Mouse (Mus musculus) embryonic facial prominence, embryonic 11.5 days (tissue): Measurements from ENCODE around the gene Dnajb6. TPM values are rescaled to one million over a fixed set of nuclear protein-coding genes. Genes with fewer than 3 reads are reported as not detected.
"Not testable (repeated sequence)": the region's sequence is repeated elsewhere in the genome, so short reads cannot be mapped to it uniquely, and the experiment has no call there.

Experiments
- ATAC-seq: fragments of 200-750 bp; cut with Nextera tagmentation; replicated peaks from 2 replicates; pipeline ENCODE4 v1.8.0; 2017; ENCODE audit warnings: low read depth; ENCODE audit not compliant: insufficient number of reproducible peaks, low FRiP score, low TSS enrichment
- DNase-seq: peaks from one replicate; pipeline ENCODE4 v3.0.0-alpha.2; 2015; ENCODE audit warnings: low spot score
- H3K27ac ChIP-seq: fragments of 300-500 bp; sonication (generic); replicated peaks from 2 replicates; pipeline ENCODE4 v1.5.1; 2014; ENCODE audit warnings: mild to moderate bottlenecking, low read depth, low read length, control low read depth
- H3K27me3 ChIP-seq: fragments of 300-500 bp; sonication (generic); 2 replicates; pipeline ENCODE4 v1.6.1; 2014; ENCODE audit warnings: mild to moderate bottlenecking, low read length, moderate library complexity, mixed read lengths; ENCODE audit not compliant: control insufficient read depth, insufficient read depth
- H3K36me3 ChIP-seq: fragments of 300-500 bp; sonication (generic); replicated peaks from 2 replicates; pipeline ENCODE4 v1.6.1; 2014; ENCODE audit warnings: low read depth, mild to moderate bottlenecking, low read length, moderate library complexity, mixed read lengths; ENCODE audit not compliant: control insufficient read depth, insufficient read depth
- H3K4me1 ChIP-seq: fragments of 300-500 bp; sonication (generic); 2 replicates; pipeline ENCODE4 v1.6.1; 2014; ENCODE audit warnings: low read length, mixed read lengths; ENCODE audit not compliant: control insufficient read depth, insufficient read depth
- H3K4me2 ChIP-seq: fragments of 300-500 bp; sonication (generic); 2 replicates; pipeline ENCODE4 v1.6.1; 2014; ENCODE audit warnings: low read depth, mild to moderate bottlenecking, control low read depth, low read length, moderate library complexity
- H3K4me3 ChIP-seq: fragments of 300-500 bp; sonication (generic); 2 replicates; pipeline ENCODE4 v1.5.1; 2014; ENCODE audit warnings: low read depth, low read length, control low read depth
- H3K9ac ChIP-seq: fragments of 300-500 bp; sonication (generic); replicated peaks from 2 replicates; pipeline ENCODE4 v1.6.1; 2014; ENCODE audit warnings: mild to moderate bottlenecking, control low read depth, low read length
- H3K9me3 ChIP-seq: fragments of 300-500 bp; sonication (generic); replicated peaks from 2 replicates; pipeline ENCODE4 v1.6.1; 2016; ENCODE audit warnings: mild to moderate bottlenecking, low read length, inconsistent platforms, mixed read lengths; ENCODE audit not compliant: control insufficient read depth
- WGBS: fragments of 180-500 bp; shearing (Covaris S2); extraction: QIAGEN DNeasy Blood & Tissue Kit; methylation state at CpG from one replicate; pipeline ENCODE4 v1.1.7; 2014; 5-methylcytosine and 5-hydroxymethylcytosine counted together
- polyA plus RNA-seq: library from polyadenylated mRNA; unstranded; fragments of >200 nt; fragmentation: Nextera tagmentation; extraction: Ambion mirVana; gene quantifications from 2 replicates; pipeline ENCODE4 v1.2.1, GENCODE M21; 2014

Dnajb6 gene
- polyA plus RNA-seq, 1 experiment from 2014 or later, result 236 TPM

DNA sequence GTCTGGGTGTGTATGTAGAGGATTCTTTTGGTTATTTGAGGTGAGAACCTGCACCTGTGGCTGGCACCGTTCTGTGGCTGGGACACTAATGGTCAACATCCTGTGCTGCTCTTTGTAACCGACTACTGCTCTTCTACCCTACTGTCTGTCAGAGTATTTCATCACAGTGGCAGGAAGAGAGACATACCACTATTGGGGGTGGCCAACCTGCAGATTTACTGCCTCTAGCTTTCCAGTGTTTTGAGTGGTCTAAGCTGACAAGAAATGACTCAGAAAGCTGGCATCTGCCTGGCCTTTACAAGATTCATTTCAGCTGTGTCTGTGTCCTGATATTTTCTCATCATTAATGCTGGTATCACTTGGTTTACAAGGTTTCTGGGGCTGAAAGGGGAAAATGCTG, 36.5 kb downstream of the Dnajb6 start:
- DNase-seq (no peak), ATAC-seq (no peak)
- no peak overlapping the region for H3K27ac ChIP-seq
- H3K27me3 ChIP-seq, result no peaks in the 10 kb centered on the region
- no peak overlapping the region for H3K4me2 ChIP-seq
- H3K4me1 ChIP-seq, result no peaks in the 10 kb centered on the region
- no peaks in the 10 kb centered on the region; the same call in 1 of the 2 replicates for H3K36me3 ChIP-seq
- H3K4me3 ChIP-seq, result no peak overlapping the region
- H3K9me3 ChIP-seq, result no peaks in the 10 kb centered on the region
- WGBS, result 89% methylated on average over 2 of the region's 2 CpGs
- no peak overlapping the region for H3K9ac ChIP-seq

- Histone ChIP-seq H3K36me3 (no peaks in the 10 kb centered on the region; the same call in 1 of the 2 replicates), H3K9ac (no peak overlapping the region), H3K9me3 (no peaks in the 10 kb centered on the region), H3K4me1 (no peaks in the 10 kb centered on the region), H3K4me3 (no peak overlapping the region), H3K27ac (no peak overlapping the region), H3K27me3 (no peaks in the 10 kb centered on the region), H3K4me2 (no peak overlapping the region)
- peak; percentile 5 for DNase-seq
- no peak for ATAC-seq
- 85% methylated on average over 4 of the region's 4 CpGs for WGBS
Observed at GRCm38 (mm10) chr5:29772651-29773330, 37.3 kb downstream of the Dnajb6 start.

DNA sequence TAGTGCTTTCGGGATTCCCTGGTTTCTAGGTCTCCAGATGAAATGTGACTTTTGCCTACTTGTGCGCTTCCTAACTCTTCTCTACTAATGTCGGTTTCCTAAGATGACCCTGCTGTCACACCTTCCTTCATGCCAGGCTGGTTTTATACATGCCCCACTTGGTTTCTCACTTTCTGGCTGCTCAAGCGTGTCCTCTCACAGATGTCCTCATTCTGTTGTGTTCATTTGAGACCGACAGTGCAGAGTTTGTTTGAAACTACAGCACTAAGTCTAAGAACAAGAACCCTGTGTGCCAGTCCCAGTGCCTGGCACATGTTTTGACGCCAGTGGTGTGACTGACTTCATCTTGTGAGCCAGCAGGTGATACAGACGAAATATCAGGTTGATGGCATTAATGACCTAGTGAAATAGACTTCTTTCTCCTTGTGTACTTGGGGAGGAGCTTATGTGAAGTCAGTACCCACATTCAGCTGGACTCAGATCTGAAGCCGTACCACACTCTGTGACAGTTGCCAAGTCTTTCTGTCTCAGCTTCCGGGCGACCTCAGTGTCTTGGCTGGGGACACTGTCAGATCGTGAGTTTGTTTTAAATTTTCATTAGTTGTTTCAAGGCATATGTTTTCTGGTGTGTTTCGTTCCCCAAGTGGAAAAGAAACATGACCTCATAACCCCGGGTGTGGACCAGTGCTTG, 38.1 kb downstream of the Dnajb6 start:
- H3K4me2 ChIP-seq, result no peak overlapping the region
- H3K27ac ChIP-seq, result no peak overlapping the region
- H3K4me1 ChIP-seq, result no peaks in the 10 kb centered on the region
- DNase-seq, result no peak
- no peak for ATAC-seq
- no peak overlapping the region for H3K9ac ChIP-seq
- WGBS, result 86% methylated on average over 13 of the region's 13 CpGs
- H3K36me3 ChIP-seq, result no peaks in the 10 kb centered on the region; the same call in 1 of the 2 replicates
- no peaks in the 10 kb centered on the region for H3K27me3 ChIP-seq
- H3K4me3 ChIP-seq, result no peak overlapping the region
- no peaks in the 10 kb centered on the region for H3K9me3 ChIP-seq

GRCm38 (mm10) chr5:29775437-29775836, 39.9 kb downstream of the Dnajb6 start:
- Histone ChIP-seq H3K27me3 (no peaks in the 10 kb centered on the region), H3K4me2 (no peak overlapping the region), H3K4me3 (no peak overlapping the region), H3K36me3 (no peaks in the 10 kb centered on the region; the same call in 1 of the 2 replicates), H3K9me3 (no peaks in the 10 kb centered on the region), H3K4me1 (no peaks in the 10 kb centered on the region), H3K9ac (no peak overlapping the region), H3K27ac (no peak overlapping the region)
- no peak for DNase-seq
- WGBS, result 89% methylated on average over 5 of the region's 5 CpGs
- ATAC-seq, result no peak

DNA sequence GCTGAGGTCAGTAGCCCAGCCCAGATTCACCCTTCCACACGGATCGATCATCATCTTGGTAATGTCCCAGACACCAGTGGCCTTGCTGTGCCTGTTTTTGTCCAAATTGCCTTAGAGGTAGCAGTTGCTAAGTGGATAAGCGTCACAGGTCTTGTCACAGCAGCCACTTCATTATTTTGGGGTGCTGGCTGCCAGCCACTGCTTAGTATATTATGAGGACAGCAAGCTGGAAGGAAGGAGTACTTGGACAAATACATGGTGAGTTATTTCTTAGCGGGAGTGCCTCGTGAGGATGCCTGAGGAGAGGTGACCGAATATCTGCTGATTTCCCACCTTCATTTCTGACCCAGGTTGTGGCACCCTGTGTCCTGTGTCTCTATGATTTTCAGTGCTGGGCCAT, 42.5 kb downstream of the Dnajb6 start:
- Histone ChIP-seq H3K9me3 (no peaks in the 10 kb centered on the region), H3K36me3 (no peaks in the 10 kb centered on the region; the same call in 1 of the 2 replicates), H3K4me3 (no peak overlapping the region), H3K4me1 (no peaks in the 10 kb centered on the region), H3K4me2 (no peak overlapping the region), H3K27ac (no peak overlapping the region), H3K27me3 (no peaks in the 10 kb centered on the region), H3K9ac (no peak overlapping the region)
- DNase-seq (no peak), ATAC-seq (no peak)
- 94% methylated on average over 6 of the region's 6 CpGs for WGBS

DNA sequence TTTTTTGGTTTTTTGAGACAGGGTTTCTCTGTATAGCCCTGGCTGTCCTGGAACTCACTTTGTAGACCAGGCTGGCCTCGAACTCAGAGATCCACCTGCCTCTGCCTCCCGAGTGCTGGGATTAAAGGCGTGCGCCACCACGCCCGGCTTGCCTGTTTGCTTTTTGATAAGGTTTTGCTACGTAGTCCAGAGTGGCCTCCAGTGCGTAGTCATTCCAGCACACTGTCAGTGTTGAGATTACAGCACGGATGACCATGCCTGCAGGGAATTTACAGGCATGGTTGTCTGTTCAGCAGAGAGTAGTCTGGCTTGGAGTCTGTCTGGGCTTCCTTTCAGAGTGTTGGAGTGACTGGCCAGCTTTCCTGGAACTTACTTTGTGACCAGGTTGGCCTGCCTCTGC, 44.2 kb downstream of the Dnajb6 start:
- not testable (repeated sequence) for H3K36me3 ChIP-seq, H3K9ac ChIP-seq, H3K4me1 ChIP-seq, ATAC-seq, DNase-seq, H3K4me3 ChIP-seq, H3K27ac ChIP-seq, H3K27me3 ChIP-seq, H3K9me3 ChIP-seq, H3K4me2 ChIP-seq
- 96% methylated on average over 8 of the region's 9 CpGs for WGBS

DNA sequence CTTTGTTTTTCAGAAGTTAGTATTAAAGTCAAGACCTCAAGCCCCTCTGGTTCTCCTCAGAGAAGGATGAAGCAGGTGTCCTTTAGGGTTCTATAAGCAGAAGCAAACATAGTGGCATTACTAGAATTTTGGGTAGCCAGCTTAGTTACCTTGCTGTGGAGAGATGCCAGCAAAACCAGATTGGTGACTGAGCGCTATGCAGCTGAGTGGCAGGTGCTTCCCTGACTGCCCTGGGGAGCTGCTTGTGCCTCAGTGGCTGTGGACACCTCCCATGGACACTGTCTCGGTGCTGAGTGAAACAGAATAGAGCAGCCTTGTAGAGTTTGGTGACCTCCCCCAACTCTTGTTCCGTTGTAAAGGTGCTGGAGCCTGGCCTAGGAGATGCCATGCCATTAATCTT, 46.8 kb downstream of the Dnajb6 start:
- DNase-seq (no peak), ATAC-seq (no peak)
- no peak overlapping the region for H3K9ac ChIP-seq
- no peaks in the 10 kb centered on the region for H3K27me3 ChIP-seq
- H3K9me3 ChIP-seq, result no peaks in the 10 kb centered on the region
- H3K4me1 ChIP-seq, result no peaks in the 10 kb centered on the region
- 93% methylated on average over 3 of the region's 3 CpGs for WGBS
- no peak overlapping the region for H3K27ac ChIP-seq
- no peak overlapping the region for H3K4me3 ChIP-seq
- no peak overlapping the region for H3K4me2 ChIP-seq
- H3K36me3 ChIP-seq, result no peaks in the 10 kb centered on the region

DNA sequence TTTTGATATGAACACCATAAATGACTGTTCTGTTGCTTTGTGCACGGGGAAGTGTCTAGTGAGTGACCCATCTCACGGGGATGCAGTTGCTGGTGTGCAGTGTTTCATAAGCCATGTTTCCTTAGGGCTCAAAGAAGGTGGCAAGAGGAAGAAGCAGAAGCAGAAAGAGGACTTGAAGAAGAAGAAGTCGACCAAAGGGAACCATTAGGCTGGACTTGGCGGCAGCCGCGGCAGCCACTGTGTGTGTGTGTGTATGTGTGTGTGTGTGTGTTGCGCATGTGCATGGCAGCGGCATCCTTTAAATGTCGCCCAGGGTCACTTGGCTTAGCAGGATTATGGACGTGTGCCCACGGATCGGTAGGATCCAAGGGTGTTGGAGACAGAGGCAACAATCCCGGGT, 49.4 kb downstream of the Dnajb6 start:
- H3K27me3 ChIP-seq, result not testable (repeated sequence)

More for the DNA sequence above, 49.4 kb downstream of the Dnajb6 start:
- H3K9ac ChIP-seq, H3K36me3 ChIP-seq, H3K9me3 ChIP-seq, ATAC-seq, H3K4me1 ChIP-seq, H3K4me2 ChIP-seq, H3K4me3 ChIP-seq, DNase-seq, H3K27ac ChIP-seq: not testable (repeated sequence)
- 97% methylated on average over 9 of the region's 13 CpGs for WGBS
